Comparison of ENCODE assay signal across 9 mouse cellular contexts in the genomic region with DNA sequence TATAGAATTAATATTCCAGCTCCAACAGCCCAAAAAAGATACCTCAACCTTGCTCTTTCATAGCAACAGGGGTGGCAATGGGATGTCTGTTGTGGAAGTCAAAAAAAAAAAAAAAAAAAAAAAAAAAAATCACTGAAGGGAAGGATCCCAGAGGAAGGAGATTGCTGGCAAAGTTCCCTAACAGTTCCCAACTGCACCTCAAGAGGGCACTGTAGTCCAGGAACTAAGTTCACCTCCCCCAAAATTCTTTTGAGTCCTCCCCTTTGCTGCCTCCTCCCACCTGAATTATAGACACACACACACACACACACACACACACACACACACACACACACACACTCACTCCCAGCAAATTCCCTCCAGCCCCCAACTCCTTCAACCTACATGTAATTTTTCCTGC. TPM values are rescaled to one million over a fixed set of nuclear protein-coding genes. Genes with fewer than 3 reads are reported as not detected.
DNase-seq lines count a peak whose midpoint lies in the region; ATAC-seq and TF ChIP-seq lines count a peak whose summit lies in the region.
"Had no signal": no experiment of that assay in that cellular context is flagged by ENCODE, and none has a peak within 500 bp of the region (broad histone marks: within the 10 kb centered on the region; RNA-seq: fewer than 3 reads in every experiment).

No protein-coding gene starts in this region.

- peak; percentile 82 for TF ChIP-seq CTCF in hindbrain, postnatal 0 days (IDR thresholded peaks at IDR 0.05; ENCODE audit: low read depth)

- H3K4me1 ChIP-seq in hindbrain, embryonic 11.5 days (replicated peaks; ENCODE audit: control insufficient read depth, insufficient read depth, low read length): peaks cover 3% of the 10 kb centered on the region; the same call in 1 of the 2 replicates
- peaks cover 9% of the 10 kb centered on the region for H3K4me1 ChIP-seq in hindbrain, embryonic 16.5 days (ENCODE audit: control insufficient read depth, insufficient read depth, low read depth, low read length)
- H3K4me1 ChIP-seq in hindbrain, postnatal 0 days (ENCODE audit: insufficient read depth, low read length): no peaks in the 10 kb centered on the region; the same call in 1 of the 2 replicates
- peaks cover 27% of the 10 kb centered on the region for H3K4me1 ChIP-seq in limb, embryonic 10.5 days

- no peak overlapping the region for H3K4me2 ChIP-seq in hindbrain, embryonic 11.5 days (replicated peaks; ENCODE audit: low read depth, low read length)
- H3K4me2 ChIP-seq in hindbrain, embryonic 16.5 days (ENCODE audit: low read length): no peak overlapping the region
- H3K4me2 ChIP-seq in hindbrain, postnatal 0 days (ENCODE audit: low read depth, low read length): no peak overlapping the region
- H3K4me2 ChIP-seq: stomach, embryonic 15.5 days had no signal

- no peak overlapping the region for H3K4me3 ChIP-seq in hindbrain, embryonic 11.5 days (ENCODE audit: low read depth, low read length)
- H3K4me3 ChIP-seq in hindbrain, embryonic 16.5 days (ENCODE audit: low read length): no peak overlapping the region
- H3K4me3 ChIP-seq in hindbrain, postnatal 0 days (ENCODE audit: low read length): no peak overlapping the region
- H3K4me3 ChIP-seq in limb, embryonic 10.5 days: no peak overlapping the region
- H3K4me3 ChIP-seq: stomach, embryonic 15.5 days had no signal

- H3K27ac ChIP-seq in hindbrain, embryonic 11.5 days (ENCODE audit: low read depth, low read length): no peak overlapping the region
- no peak overlapping the region for H3K27ac ChIP-seq in hindbrain, embryonic 16.5 days (ENCODE audit: low read depth, low read length)
- no peak overlapping the region for H3K27ac ChIP-seq in hindbrain, postnatal 0 days
- no peak overlapping the region for H3K27ac ChIP-seq in limb, embryonic 10.5 days
- H3K27ac ChIP-seq: stomach, embryonic 15.5 days had no signal

- DNase-seq in hindbrain, embryonic 11.5 days (ENCODE audit: low spot score): peak; percentile 88
- peak; percentile 44 for DNase-seq in adrenal gland, adult 8-10 months
- peak; percentile 81 for DNase-seq in embryo, embryonic 9.5 days (ENCODE audit: extremely low spot score)
- peak; percentile 91 for DNase-seq in hindbrain, postnatal 0 days (ENCODE audit: low spot score)
- peak; percentile 78 for DNase-seq in limb, embryonic 10.5 days (ENCODE audit: low spot score)
- peak; percentile 26 for DNase-seq in ovary, adult 18-20 months (ENCODE audit: low spot score)
- peak; percentile 57 for DNase-seq in thymus, postnatal 25 days

- H3K9ac ChIP-seq in hindbrain, embryonic 11.5 days (ENCODE audit: low read depth, low read length): no peak overlapping the region
- H3K9ac ChIP-seq in hindbrain, embryonic 16.5 days (ENCODE audit: low read depth, low read length): no peak overlapping the region
- H3K9ac ChIP-seq in hindbrain, postnatal 0 days (replicated peaks; ENCODE audit: low read length): no peak overlapping the region
- H3K9ac ChIP-seq: stomach, embryonic 15.5 days had no signal

- no peaks in the 10 kb centered on the region for H3K9me3 ChIP-seq in hindbrain, embryonic 11.5 days (ENCODE audit: control insufficient read depth, low read length)
- no peaks in the 10 kb centered on the region for H3K9me3 ChIP-seq in hindbrain, embryonic 16.5 days (ENCODE audit: control insufficient read depth, low read length)
- H3K9me3 ChIP-seq in hindbrain, postnatal 0 days (ENCODE audit: low read length): no peaks in the 10 kb centered on the region
- H3K9me3 ChIP-seq in limb, embryonic 10.5 days (replicated peaks): no peaks in the 10 kb centered on the region
- H3K9me3 ChIP-seq: stomach, embryonic 15.5 days had no signal

- H3K27me3 ChIP-seq in hindbrain, embryonic 11.5 days (ENCODE audit: control insufficient read depth, insufficient read depth, low read length): no peaks in the 10 kb centered on the region
- H3K27me3 ChIP-seq in hindbrain, embryonic 16.5 days (replicated peaks; ENCODE audit: control insufficient read depth, insufficient read depth, low read length): peaks cover 13% of the 10 kb centered on the region
- H3K27me3 ChIP-seq in hindbrain, postnatal 0 days (ENCODE audit: insufficient read depth, low read length): peaks cover 7% of the 10 kb centered on the region; the same call in 1 of the 2 replicates
- peaks cover 21% of the 10 kb centered on the region for H3K27me3 ChIP-seq in limb, embryonic 10.5 days (ENCODE audit: low read depth, poor library complexity, severe bottlenecking)

- ATAC-seq in hindbrain, embryonic 11.5 days (ENCODE audit: low FRiP score): no peak
- ATAC-seq in hindbrain, embryonic 16.5 days: no peak
- no peak for ATAC-seq in hindbrain, postnatal 0 days

- no peaks in the 10 kb centered on the region for H3K36me3 ChIP-seq in hindbrain, embryonic 11.5 days (ENCODE audit: control insufficient read depth, insufficient read depth, low read length)
- no peaks in the 10 kb centered on the region for H3K36me3 ChIP-seq in hindbrain, embryonic 16.5 days (ENCODE audit: control insufficient read depth, insufficient read depth, low read length)
- no peaks in the 10 kb centered on the region for H3K36me3 ChIP-seq in hindbrain, postnatal 0 days (ENCODE audit: insufficient read depth, low read length)
- no peaks in the 10 kb centered on the region for H3K36me3 ChIP-seq in limb, embryonic 10.5 days
- H3K36me3 ChIP-seq: stomach, embryonic 15.5 days had no signal

RNA-seq across cellular contexts. Expression of a gene that starts 4.3 kb away (rescaled TPM):
- 0.04 and 0.06 TPM in 2 replicates for polyA plus RNA-seq in hindbrain, embryonic 11.5 days (2014; fragmentation: Nextera tagmentation; extraction: Ambion mirVana)
- polyA plus RNA-seq in hindbrain, embryonic 16.5 days (2015; fragmentation: Nextera tagmentation; extraction: Ambion mirVana): 0.19 and 0.24 TPM in 2 replicates
- not detected for total RNA-seq in adrenal gland, adult 8-10 months (2022)
- total RNA-seq in hindbrain, postnatal 0 days (2014; rRNA removed): 0.43 and 1.6 TPM in 2 replicates
- 0.15 and 0.25 TPM in 2 replicates for polyA plus RNA-seq in hindbrain, postnatal 0 days (2015; fragmentation: Nextera tagmentation; extraction: Ambion mirVana)
- 0.03 and 0.10 TPM in 2 replicates for polyA plus RNA-seq in limb, embryonic 10.5 days (2016; fragmentation: Nextera tagmentation; extraction: Ambion mirVana)

RNA-seq across cellular contexts. Expression of a gene that starts 21.2 kb away (rescaled TPM):
- polyA plus RNA-seq in hindbrain, embryonic 11.5 days (2014; fragmentation: Nextera tagmentation; extraction: Ambion mirVana): 55.2 and 60.6 TPM in 2 replicates
- 79.3 and 87.0 TPM in 2 replicates for polyA plus RNA-seq in hindbrain, embryonic 16.5 days (2015; fragmentation: Nextera tagmentation; extraction: Ambion mirVana)
- total RNA-seq in adrenal gland, adult 8-10 months (2022): 10 to 100 TPM; 24.4 to 31.1 (median 27.4) TPM
- total RNA-seq in hindbrain, postnatal 0 days (2014; rRNA removed): 62.1 and 83.5 TPM in 2 replicates
- polyA plus RNA-seq in hindbrain, postnatal 0 days (2015; fragmentation: Nextera tagmentation; extraction: Ambion mirVana): 82.2 and 85.3 TPM in 2 replicates
- polyA plus RNA-seq in limb, embryonic 10.5 days (2016; fragmentation: Nextera tagmentation; extraction: Ambion mirVana): 53.2 and 63.4 TPM in 2 replicates

RNA-seq across cellular contexts. Expression of a gene that starts 37.2 kb away (rescaled TPM):
- polyA plus RNA-seq in hindbrain, embryonic 11.5 days (2014; fragmentation: Nextera tagmentation; extraction: Ambion mirVana): 10.6 and 15.4 TPM in 2 replicates
- polyA plus RNA-seq in hindbrain, embryonic 16.5 days (2015; fragmentation: Nextera tagmentation; extraction: Ambion mirVana): 11.8 and 16.3 TPM in 2 replicates
- 10 to 100 TPM; 38.5 to 67.8 (median 56.6) TPM for total RNA-seq in adrenal gland, adult 8-10 months (2022)
- total RNA-seq in hindbrain, postnatal 0 days (2014; rRNA removed): 20.3 and 21.4 TPM in 2 replicates
- polyA plus RNA-seq in hindbrain, postnatal 0 days (2015; fragmentation: Nextera tagmentation; extraction: Ambion mirVana): 15.1 and 16.2 TPM in 2 replicates
- 13.5 and 14.6 TPM in 2 replicates for polyA plus RNA-seq in limb, embryonic 10.5 days (2016; fragmentation: Nextera tagmentation; extraction: Ambion mirVana)

RNA-seq across cellular contexts. Expression of a gene that starts 51.9 kb away (rescaled TPM):
- polyA plus RNA-seq in hindbrain, embryonic 11.5 days (2014; fragmentation: Nextera tagmentation; extraction: Ambion mirVana): 0.38 and 1.1 TPM in 2 replicates
- polyA plus RNA-seq in hindbrain, embryonic 16.5 days (2015; fragmentation: Nextera tagmentation; extraction: Ambion mirVana): not detected in 2 replicates
- not detected for total RNA-seq in adrenal gland, adult 8-10 months (2022)
- total RNA-seq in hindbrain, postnatal 0 days (2014; rRNA removed): not detected in 2 replicates
- polyA plus RNA-seq in hindbrain, postnatal 0 days (2015; fragmentation: Nextera tagmentation; extraction: Ambion mirVana): not detected in 2 replicates
- 1.5 and 2.4 TPM in 2 replicates for polyA plus RNA-seq in limb, embryonic 10.5 days (2016; fragmentation: Nextera tagmentation; extraction: Ambion mirVana)
- polyA plus RNA-seq: stomach, embryonic 15.5 days had no signal

RNA-seq across cellular contexts. Expression of a gene that starts 52.2 kb away (rescaled TPM):
- 475 and 483 TPM in 2 replicates for polyA plus RNA-seq in hindbrain, embryonic 11.5 days (2014; fragmentation: Nextera tagmentation; extraction: Ambion mirVana)
- 519 and 521 TPM in 2 replicates for polyA plus RNA-seq in hindbrain, embryonic 16.5 days (2015; fragmentation: Nextera tagmentation; extraction: Ambion mirVana)
- total RNA-seq in adrenal gland, adult 8-10 months (2022): 100 to 1,000 TPM; 569 to 665 (median 622) TPM
- 1,135 and 1,251 TPM in 2 replicates for total RNA-seq in hindbrain, postnatal 0 days (2014; rRNA removed)
- polyA plus RNA-seq in hindbrain, postnatal 0 days (2015; fragmentation: Nextera tagmentation; extraction: Ambion mirVana): 570 and 592 TPM in 2 replicates
- polyA plus RNA-seq in limb, embryonic 10.5 days (2016; fragmentation: Nextera tagmentation; extraction: Ambion mirVana): 257 and 295 TPM in 2 replicates

Comparison
In these comparisons a context has a peak if more than half of its experiments do, and no peak if none do; other contexts are left out.
1. DNase-seq: peak in every context shown above with its lines; median percentile 91 in hindbrain, postnatal 0 days; 88 in hindbrain, embryonic 11.5 days; 81 in embryo, embryonic 9.5 days; 78 in limb, embryonic 10.5 days; 57 in thymus, postnatal 25 days; 44 in adrenal gland, adult 8-10 months; 26 in ovary, adult 18-20 months.